Mouse (Mus musculus) adrenal gland, postnatal 14 days (tissue): Measurements from ENCODE around the gene Cmas. TPM values are rescaled to one million over a fixed set of nuclear protein-coding genes. Genes with fewer than 3 reads are reported as not detected.
A peak's percentile ranks its signal among the peaks of the same experiment; 100 is the strongest.

ENCODE experiments used
- DNase-seq: peaks from one replicate; pipeline ENCODE4 v3.0.0; 2021; ENCODE audit warnings: mixed read lengths
- total RNA-seq: library from RNA; stranded (reverse); gene quantifications from 2 replicates; pipeline ENCODE4 v1.2.3, GENCODE M21; 2021

Gene Cmas
- total RNA-seq, 1 experiment from 2014 or later = 31.3 TPM

DNA sequence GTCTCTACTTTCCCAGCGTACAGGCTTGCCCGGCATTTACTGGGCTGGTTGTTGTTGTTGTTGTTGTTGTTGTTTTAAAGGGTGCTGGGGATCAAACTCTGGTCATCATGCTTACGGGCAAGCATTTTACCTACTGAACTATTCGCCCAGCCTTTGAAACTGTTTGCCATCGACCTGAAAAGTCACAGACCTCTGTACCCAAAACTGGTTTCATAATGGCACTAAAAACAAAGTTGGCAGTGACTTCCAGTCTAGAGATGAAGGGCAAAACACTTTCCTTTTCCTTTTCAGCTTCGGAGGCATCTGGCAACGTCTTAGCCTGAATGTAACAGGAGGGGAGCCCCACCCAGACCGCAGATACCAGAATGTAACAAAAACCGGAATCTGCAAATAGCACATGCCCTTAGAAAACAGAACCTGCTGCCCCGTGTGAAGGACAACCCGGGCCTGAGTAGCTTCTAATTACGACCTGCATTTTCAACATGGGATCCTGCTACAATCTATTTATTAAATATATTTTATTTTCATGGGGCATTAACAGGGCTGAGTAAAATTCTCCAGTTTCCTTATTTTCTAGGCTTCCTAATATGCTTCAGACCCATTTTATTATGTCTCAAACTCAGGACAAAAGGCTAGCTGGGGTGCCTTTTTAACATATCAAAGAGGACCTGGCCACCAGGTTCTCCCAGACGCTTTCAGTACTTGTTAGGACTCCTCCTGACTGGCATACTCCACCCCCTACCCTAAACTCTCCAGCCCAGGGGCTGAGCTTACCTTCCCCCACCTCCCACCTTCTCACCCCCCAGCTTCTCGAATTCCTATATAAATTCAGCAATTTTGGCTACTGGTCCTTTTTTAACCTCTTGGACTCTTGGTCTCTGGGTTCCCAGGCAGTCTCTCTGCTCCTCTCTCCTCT lies 3.9 kb upstream of the Cmas start:
- no peak for DNase-seq

DNA sequence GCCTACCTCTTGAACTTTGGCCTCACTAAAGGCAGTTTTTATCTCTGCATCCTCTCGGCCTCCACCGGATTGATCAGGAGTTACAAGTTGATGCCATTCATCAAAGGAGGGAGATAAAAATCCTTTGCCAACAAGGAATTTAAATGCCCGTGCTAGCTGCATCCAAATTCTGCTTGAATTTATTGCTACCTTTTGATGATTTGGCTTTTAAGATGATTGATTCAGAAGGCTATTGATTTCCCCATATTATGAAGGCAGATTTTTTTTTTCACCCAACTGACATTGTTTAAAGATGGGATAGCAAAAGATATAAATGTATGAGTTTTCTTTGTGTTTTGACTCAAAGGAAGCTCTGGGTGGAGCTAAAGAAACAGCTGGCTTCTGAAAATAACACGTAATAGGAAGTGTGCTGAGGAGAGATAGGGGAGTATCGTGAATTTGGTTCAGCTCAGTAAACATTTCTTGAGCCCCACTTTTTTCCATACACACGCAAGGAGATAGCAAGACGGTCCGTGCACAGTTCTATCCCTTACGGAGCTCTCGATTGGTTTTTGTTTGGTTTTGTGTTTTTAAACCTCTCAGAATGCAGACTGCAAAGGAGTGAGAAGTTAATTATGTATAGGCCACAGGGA lies 964 bp downstream of the Cmas start:
- DNase-seq = no peak

- no peak for DNase-seq
Observed at GRCm38 (mm10) chr6:142757976-142758375, 1.5 kb downstream of the Cmas start.

DNA sequence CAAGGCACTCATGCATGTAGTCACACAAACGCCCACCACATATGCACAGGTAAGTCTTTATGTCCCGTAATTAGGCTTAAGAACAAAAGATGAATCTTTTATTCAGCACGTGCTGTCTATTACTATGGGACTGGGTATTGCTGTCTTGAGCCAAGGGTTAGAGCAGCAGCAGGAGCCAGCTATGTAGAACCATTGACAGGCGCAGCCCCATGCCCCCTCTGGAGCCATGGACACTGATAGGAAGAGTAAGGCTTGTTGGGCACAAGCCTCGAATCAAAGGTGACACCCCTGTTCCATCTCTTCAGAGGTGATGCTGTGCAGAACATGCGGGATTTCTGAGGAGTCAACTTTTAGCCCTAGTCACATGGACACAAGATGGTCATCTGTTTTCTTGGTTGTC lies 2.1 kb downstream of the Cmas start:
- DNase-seq = no peak

- no peak for DNase-seq
Observed at GRCm38 (mm10) chr6:142759633-142760032, 3.1 kb downstream of the Cmas start.

- no peak for DNase-seq
Observed at GRCm38 (mm10) chr6:142764933-142765332, 8.4 kb downstream of the Cmas start.

DNA sequence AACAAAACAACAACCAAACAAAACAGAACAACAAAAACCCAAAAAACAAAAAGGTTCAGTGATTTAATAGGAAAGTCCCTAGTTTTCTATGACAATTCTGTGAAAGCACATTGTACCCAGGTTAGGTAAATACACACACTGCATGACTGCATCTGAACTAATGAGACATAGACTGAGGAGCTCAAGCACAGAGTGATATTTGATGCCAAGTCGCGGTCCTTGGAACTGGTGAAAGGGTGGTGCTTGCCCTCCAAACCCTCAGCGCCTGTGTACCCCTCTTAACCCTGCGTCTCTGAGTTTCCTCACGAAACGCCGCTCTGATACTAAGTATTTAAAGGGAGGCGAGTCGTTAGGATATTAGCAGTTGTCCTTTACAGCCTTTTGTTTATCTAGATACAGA lies 10.8 kb downstream of the Cmas start:
- DNase-seq = no peak

- DNase-seq = no peak
Observed at GRCm38 (mm10) chr6:142769896-142770295, 13.4 kb downstream of the Cmas start.

- DNase-seq = no peak
Observed at GRCm38 (mm10) chr6:142771643-142772042, 15.2 kb downstream of the Cmas start.

- no peak for DNase-seq
Observed at GRCm38 (mm10) chr6:142773566-142773965, 17.1 kb downstream of the Cmas start.

DNA sequence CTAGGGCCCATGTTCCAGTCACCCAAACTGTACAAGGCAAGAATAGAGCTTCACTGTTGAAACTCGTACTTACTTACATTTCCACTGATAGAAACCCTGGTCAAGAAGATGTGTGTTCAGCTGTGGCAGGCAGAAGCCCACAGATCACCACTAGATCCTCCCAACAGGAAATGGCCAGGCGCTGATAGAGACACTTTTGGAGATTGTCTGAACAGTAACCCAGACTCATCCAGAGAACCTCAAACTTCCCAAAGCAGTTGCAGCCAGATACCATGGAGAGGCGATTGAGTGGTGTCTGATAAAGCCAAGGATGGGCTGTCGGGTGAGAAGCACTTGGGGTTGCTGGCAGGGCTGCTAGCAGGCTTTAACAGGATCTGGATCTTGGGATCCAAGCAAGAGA lies 20.4 kb downstream of the Cmas start:
- DNase-seq = no peak

GRCm38 (mm10) chr6:142779045-142779811 lies 22.7 kb downstream of the Cmas start:
- peak; percentile 40 for DNase-seq

DNA sequence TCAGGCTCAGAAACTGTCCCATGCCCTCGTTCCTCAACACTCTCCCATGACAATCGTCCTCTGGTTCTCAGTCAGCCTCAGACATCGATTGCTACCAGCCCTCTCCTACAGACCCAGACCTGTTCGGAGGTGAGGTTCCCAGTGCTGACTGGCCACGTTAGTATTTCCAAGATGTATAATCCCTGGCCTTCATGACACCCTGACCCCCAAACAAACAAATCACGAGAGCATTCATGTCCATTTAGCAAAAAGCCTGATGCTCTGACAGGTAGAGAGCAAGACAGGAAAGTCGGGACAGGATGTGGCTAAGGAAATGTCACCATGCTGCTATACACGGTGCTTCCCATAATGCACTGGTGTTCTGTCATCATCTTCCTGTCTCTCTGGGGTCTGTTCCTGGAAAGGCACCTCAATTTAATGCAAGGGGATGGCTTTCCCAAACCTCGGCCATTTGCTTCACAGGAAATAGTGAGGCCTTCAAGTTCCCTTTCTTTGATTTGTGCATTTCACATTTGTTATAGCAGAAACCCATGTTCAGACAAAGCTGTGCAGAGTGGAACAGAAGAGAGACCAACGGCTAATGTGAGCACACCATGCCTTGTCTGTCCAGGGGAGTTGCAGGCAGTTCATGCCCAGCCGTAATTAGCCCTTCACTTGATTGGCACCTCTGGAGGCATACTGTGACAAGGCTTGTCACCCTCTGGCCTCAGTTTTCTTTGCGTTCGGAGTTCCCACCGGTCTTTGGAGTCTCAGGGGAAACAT lies 23.5 kb downstream of the Cmas start:
- DNase-seq = no peak

DNA sequence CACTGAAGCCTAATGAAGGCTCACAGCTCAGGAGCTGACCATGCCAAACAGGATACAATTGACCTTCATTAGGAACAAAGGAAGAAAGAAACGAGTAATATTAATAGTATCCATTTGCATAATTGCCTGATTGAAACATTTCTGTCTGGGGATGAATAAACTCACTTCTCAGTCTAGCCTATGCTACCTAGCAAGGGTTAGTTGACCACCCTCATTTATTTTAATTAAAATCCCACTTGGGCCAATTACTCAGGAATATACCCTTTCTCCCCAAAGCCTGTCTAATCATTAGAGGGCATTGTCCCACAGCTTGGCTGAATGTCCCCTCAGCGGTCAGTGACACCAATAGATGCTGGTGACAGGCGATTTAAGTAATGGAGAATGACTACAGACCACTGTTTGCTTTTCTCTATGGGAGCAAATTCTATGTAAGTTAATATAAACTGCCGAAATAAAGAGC lies 24.1 kb downstream of the Cmas start:
- DNase-seq = no peak

GRCm38 (mm10) chr6:142781286-142781685 lies 24.8 kb downstream of the Cmas start:
- DNase-seq = no peak

DNA sequence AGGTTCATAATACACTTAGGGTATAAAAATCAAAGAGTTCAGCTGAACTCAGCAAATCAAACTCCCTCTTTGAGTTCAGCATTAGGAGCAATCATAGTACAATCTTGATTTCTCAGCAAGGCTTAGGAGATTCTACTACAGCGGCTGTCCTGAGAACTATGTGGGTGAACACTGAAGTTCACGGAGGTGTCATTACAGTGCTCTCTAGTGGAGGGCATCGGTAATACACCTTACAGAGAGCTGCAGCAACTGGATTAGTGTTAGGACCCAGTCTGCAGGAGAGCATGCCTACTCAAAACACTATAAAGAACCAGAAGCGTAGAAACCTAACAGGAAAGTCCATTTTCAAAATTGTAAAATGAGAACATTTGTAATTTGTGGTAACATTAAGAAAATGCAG lies 28.9 kb downstream of the Cmas start:
- DNase-seq = peak; percentile 69

DNA sequence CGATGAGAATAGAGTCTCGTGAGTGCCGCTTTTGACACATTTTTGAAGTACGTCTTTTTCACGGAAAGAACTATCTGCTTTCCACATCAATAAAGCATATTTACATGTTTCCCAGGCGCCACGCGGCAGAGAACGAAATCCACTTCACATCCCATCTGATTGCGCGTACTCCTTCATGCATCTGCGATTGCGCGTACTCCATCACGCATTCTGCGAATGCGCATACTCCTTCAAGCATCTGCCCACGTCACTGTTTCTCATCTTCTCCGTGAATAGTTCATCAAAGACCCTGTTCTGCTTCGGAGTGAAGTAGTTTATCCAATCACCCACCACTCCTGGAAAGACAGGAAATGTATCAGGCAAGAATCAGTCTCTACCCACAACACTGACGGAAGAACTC lies 29.6 kb downstream of the Cmas start:
- no peak for DNase-seq

DNA sequence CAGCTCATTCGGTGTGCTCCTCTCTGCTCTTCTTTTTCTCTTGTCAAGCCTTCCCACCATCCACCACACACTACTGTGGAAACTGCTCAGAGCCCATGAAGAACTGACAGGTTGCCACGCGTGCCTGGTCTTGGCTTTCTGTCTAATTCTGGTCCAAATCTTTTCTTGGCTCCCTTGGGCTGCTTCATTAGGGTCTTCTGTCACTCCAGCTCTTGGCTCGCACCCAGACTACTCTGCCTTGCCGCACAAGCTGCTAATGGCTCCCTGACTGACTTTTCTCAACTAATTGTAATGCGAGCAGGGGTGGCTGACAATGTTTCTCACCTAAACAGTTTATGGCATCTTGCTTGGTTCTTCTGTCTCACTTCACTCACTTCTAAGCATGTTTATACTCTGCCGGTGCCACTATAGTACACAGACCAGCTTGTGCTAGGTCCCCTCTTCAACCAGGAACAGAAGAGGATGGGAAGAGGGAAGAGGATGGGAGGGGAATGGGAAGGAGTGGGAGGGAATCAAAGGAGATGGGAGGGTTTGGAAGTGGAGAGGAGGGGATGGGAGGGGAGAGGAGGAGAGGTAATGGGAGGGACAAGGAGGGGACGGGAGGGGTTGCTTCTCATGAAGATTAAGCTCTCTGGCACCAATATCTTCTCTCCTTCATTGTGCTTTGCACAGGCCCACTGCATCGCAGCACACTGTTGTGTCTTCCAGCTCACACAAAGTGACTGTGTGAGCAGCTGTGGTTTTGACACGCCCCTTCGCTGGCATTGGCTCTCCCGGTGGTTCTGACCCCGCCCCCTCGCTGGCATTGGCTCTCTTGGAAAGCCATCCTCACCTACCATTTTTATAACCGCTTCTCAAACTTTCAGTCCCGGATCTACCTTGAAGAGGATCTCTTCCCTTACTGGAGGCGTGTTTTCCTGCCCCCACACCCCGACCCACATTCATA lies 31.8 kb downstream of the Cmas start:
- DNase-seq = peak; percentile 60

GRCm38 (mm10) chr6:142789736-142790135 lies 33.2 kb downstream of the Cmas start:
- no peak for DNase-seq

GRCm38 (mm10) chr6:142792241-142792968 lies 35.9 kb downstream of the Cmas start:
- DNase-seq = no peak
